Mouse (Mus musculus): ENCODE data around the gene Slc30a9. TPM values are rescaled to one million over a fixed set of nuclear protein-coding genes. Genes with fewer than 3 reads are reported as not detected.

Slc30a9 gene
- polyA plus RNA-seq, 1 experiment from 2014 or later, result 54.0 TPM

DNA sequence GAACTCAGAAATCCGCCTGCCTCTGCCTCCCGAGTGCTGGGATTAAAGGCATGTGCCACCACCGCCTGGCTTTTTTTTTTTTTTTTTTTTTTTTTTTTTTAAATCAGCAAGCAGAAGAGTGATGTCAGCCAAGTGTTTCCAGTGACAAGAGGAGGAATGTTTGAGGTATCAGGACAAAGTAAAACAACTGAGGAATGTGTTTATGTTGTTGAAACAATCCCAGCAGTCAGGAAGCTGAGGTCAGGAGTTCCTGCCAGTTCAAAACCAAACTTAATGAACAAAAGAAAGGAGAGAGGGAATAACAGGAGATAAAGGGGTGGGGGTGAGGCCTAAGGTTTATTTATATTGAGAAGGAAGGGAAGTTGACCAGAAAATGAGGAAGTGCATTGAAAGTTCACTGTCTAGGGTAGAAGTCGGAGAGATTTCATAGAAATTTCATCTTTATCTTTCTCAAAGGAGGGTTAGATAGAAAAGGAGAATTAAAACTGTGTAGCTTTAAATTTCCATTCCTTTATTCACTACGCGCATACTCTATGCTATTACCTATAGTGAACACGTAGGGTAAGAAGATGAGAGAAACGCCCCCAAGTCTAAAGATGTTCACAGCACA, 4.9 kb upstream of the Slc30a9 start:
- Histone ChIP-seq H3K36me3 (ENCODE audit: control insufficient read depth, insufficient read depth, low read length) (no peaks in the 10 kb centered on the region), H3K27ac (replicated peaks) (no peak overlapping the region), H3K4me3 (ENCODE audit: low read depth, low read length) (no peak overlapping the region), H3K4me1 (replicated peaks; ENCODE audit: control insufficient read depth, insufficient read depth) (no peaks in the 10 kb centered on the region), H3K9me3 (ENCODE audit: control insufficient read depth, low read length) (no peaks in the 10 kb centered on the region), H3K27me3 (ENCODE audit: control insufficient read depth, insufficient read depth, low read length) (no peaks in the 10 kb centered on the region), H3K9ac (ENCODE audit: low read length) (no peak overlapping the region), H3K4me2 (replicated peaks; ENCODE audit: low read depth) (no peak overlapping the region)
- DNase-seq (ENCODE audit: low spot score) (no peak), ATAC-seq (ENCODE audit: low FRiP score, low TSS enrichment) (no peak)
- no peak for TF ChIP-seq CTCF (IDR thresholded peaks at IDR 0.05; ENCODE audit: low read depth)
- TF ChIP-seq EP300 (optimal IDR thresholded peaks at IDR 0.05), result no peak
- WGBS, result 76% methylated on average over 8 of the region's 8 CpGs

DNA sequence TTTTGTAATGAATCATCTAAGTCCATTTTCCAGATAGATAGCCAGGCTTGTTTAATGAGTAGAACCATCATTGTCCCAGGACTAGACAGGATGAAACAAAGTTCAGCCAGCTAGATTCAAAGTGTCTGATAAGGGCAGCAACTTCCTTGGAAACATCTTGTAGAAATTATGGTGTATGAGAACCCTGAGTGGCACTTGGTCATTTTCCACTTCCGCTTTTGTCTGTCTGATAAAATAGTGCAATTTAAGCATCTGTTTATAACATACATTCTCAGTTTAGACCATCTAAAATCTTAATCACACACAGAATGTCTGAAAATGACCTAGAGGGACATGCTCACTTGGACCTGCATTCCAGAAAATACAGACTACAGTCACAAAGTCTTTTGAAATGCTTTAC, 2.9 kb upstream of the Slc30a9 start:
- H3K9ac ChIP-seq (ENCODE audit: low read length), result no peak overlapping the region
- no peak overlapping the region for H3K4me3 ChIP-seq (ENCODE audit: low read depth, low read length)
- H3K4me1 ChIP-seq (replicated peaks; ENCODE audit: control insufficient read depth, insufficient read depth), result no peaks in the 10 kb centered on the region
- H3K27ac ChIP-seq (replicated peaks), result no peak overlapping the region
- H3K36me3 ChIP-seq (ENCODE audit: control insufficient read depth, insufficient read depth, low read length), result no peaks in the 10 kb centered on the region
- H3K27me3 ChIP-seq (ENCODE audit: control insufficient read depth, insufficient read depth, low read length), result no peaks in the 10 kb centered on the region
- no peak for DNase-seq (ENCODE audit: low spot score)
- no peak for ATAC-seq (ENCODE audit: low FRiP score, low TSS enrichment)
- WGBS, result 72% methylated on average over 1 of the region's 1 CpGs
- H3K9me3 ChIP-seq (ENCODE audit: control insufficient read depth, low read length), result no peaks in the 10 kb centered on the region
- H3K4me2 ChIP-seq (replicated peaks; ENCODE audit: low read depth), result no peak overlapping the region
- TF ChIP-seq CTCF (IDR thresholded peaks at IDR 0.05; ENCODE audit: low read depth) (no peak), EP300 (optimal IDR thresholded peaks at IDR 0.05) (no peak)

DNA sequence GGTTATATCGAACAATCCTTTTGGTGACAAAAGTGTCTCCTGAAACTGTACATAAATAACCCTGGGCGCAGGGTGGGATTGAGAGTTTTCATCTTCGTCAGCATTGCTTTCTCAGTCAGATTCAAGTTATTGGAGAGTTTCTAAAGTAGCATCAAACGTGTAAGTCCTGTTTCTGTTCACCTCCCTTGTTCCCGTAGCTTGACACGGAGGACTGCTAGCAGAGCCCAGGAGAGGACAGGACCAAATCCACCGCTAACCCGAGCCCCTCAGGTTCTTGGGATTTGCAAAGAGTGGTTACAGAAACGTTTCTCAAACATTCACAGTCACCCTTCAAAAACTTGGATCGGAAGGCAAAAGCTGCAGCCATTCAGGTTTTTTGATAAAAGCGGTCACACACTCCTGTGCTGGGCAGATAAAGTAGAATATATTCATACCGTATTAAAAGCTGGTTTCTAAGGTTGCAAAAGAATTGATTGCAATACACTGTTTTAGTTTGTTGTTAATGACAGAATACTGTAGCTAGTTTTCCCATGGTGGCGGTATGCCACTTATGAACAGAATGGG, 986 bp downstream of the Slc30a9 start:
- Histone ChIP-seq H3K36me3 (ENCODE audit: control insufficient read depth, insufficient read depth, low read length) (no peaks in the 10 kb centered on the region), H3K9ac (ENCODE audit: low read length) (peak overlapping the region; percentile 89), H3K4me2 (replicated peaks; ENCODE audit: low read depth) (peak overlapping the region; percentile 66), H3K4me1 (replicated peaks; ENCODE audit: control insufficient read depth, insufficient read depth) (no peaks in the 10 kb centered on the region), H3K27ac (replicated peaks) (0 out of 2 replicates have a peak overlapping the region, but pooled peaks have one; percentile 85), H3K27me3 (ENCODE audit: control insufficient read depth, insufficient read depth, low read length) (no peaks in the 10 kb centered on the region), H3K4me3 (ENCODE audit: low read depth, low read length) (peak overlapping the region; percentile 94), H3K9me3 (ENCODE audit: control insufficient read depth, low read length) (no peaks in the 10 kb centered on the region)
- TF ChIP-seq CTCF (IDR thresholded peaks at IDR 0.05; ENCODE audit: low read depth) (no peak), EP300 (optimal IDR thresholded peaks at IDR 0.05) (no peak)
- 24% methylated on average over 13 of the region's 13 CpGs for WGBS
- ATAC-seq (ENCODE audit: low FRiP score, low TSS enrichment) (no peak), DNase-seq (ENCODE audit: low spot score) (no peak)

DNA sequence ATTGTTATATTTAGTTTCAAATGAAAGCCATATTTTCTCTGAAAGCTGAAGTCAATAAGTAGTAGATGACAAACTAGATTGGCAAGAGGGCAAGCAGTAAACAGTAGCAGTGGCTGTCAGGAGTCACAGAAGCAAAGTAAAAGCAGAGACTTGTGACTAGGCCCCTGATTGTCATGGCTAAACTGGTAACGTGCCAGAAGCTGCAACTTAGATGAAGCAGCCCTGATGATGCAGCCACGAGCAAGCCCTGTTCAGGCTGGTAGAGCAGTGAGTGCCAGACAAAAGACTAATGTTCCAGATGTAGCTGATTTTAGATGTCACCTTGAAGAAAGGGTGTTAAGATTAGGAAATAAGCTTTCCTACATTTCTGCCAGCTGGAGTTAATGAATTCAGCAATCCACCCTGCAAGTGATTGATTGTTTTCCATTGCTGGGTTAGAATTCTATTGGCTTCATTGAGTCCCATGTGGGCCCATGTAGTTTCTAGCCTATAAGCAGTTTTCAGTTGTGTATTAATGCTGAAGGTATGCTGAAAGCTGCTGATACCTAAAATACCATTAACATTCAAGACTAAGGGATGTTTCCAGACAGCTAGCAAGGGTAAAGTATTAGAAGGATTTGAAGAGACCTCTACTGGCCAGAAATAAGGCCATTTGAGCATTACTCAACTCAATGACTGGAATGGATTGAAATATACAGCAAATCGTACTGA, 5.2 kb downstream of the Slc30a9 start:
- H3K4me3 ChIP-seq (ENCODE audit: low read depth, low read length), result no peak overlapping the region
- DNase-seq (ENCODE audit: low spot score), result no peak
- H3K27me3 ChIP-seq (ENCODE audit: control insufficient read depth, insufficient read depth, low read length), result no peaks in the 10 kb centered on the region
- no peak overlapping the region for H3K9ac ChIP-seq (ENCODE audit: low read length)
- ATAC-seq (ENCODE audit: low FRiP score, low TSS enrichment), result no peak
- TF ChIP-seq EP300 (optimal IDR thresholded peaks at IDR 0.05), result no peak
- TF ChIP-seq CTCF (IDR thresholded peaks at IDR 0.05; ENCODE audit: low read depth), result peak; percentile 28
- H3K27ac ChIP-seq (replicated peaks), result no peak overlapping the region
- no peaks in the 10 kb centered on the region for H3K9me3 ChIP-seq (ENCODE audit: control insufficient read depth, low read length)
- 59% methylated on average over 3 of the region's 3 CpGs for WGBS
- no peaks in the 10 kb centered on the region for H3K36me3 ChIP-seq (ENCODE audit: control insufficient read depth, insufficient read depth, low read length)
- no peaks in the 10 kb centered on the region for H3K4me1 ChIP-seq (replicated peaks; ENCODE audit: control insufficient read depth, insufficient read depth)
- no peak overlapping the region for H3K4me2 ChIP-seq (replicated peaks; ENCODE audit: low read depth)

DNA sequence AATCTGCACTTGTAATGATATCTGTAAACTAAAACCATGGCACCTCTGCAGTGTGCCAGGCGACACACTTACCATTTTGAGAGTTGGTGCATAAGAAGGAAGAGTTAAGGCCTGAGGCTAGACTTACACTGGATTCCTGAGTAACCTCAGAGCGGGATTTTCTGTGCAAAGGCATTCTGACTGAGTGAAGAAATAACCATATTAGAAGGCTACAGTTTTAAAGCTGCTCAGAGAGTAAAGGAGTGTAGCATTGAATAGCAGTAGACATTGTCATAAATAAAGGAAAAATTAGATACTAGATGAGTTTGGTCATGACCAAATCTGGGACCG, 5.7 kb downstream of the Slc30a9 start:
- TF ChIP-seq EP300 (optimal IDR thresholded peaks at IDR 0.05) (no peak), CTCF (IDR thresholded peaks at IDR 0.05; ENCODE audit: low read depth) (no peak)
- no peak overlapping the region for H3K27ac ChIP-seq (replicated peaks)
- no peaks in the 10 kb centered on the region for H3K36me3 ChIP-seq (ENCODE audit: control insufficient read depth, insufficient read depth, low read length)
- H3K4me1 ChIP-seq (replicated peaks; ENCODE audit: control insufficient read depth, insufficient read depth), result no peaks in the 10 kb centered on the region
- no peaks in the 10 kb centered on the region for H3K9me3 ChIP-seq (ENCODE audit: control insufficient read depth, low read length)
- H3K4me2 ChIP-seq (replicated peaks; ENCODE audit: low read depth), result no peak overlapping the region
- no peak for ATAC-seq (ENCODE audit: low FRiP score, low TSS enrichment)
- no peaks in the 10 kb centered on the region for H3K27me3 ChIP-seq (ENCODE audit: control insufficient read depth, insufficient read depth, low read length)
- H3K9ac ChIP-seq (ENCODE audit: low read length), result no peak overlapping the region
- H3K4me3 ChIP-seq (ENCODE audit: low read depth, low read length), result no peak overlapping the region
- DNase-seq (ENCODE audit: low spot score), result no peak
- 91% methylated on average over 3 of the region's 3 CpGs for WGBS

DNA sequence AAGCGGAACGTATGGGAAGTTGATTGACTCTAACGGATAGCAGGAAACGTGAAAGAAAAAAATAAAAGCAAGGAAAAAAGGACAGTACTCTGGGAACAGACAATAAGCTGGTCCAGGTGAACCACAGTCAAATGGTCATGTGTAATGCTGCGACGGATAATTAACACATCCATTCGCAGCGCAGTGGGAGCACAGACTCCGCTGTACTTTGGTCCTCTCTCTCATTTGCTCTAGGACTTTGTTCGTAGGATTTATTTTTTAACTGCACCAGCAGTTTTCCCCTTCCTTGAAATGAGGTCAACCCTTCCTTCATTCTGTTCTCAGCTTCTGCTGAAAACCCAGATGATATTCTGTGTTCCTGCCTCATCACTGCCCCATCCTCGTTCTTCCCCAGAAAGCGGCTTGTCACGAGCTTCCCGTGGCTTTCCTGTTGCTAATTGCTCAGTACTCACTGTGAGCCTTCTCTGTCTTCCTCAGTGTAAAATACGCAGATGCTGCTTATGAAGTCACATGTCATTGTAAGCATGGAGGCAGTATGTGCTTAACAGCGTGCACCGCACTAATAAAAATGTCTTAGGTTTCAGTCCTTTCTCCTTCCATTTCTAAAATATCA, 15.0 kb downstream of the Slc30a9 start:
- Histone ChIP-seq H3K36me3 (ENCODE audit: control insufficient read depth, insufficient read depth, low read length) (peaks cover 10% of the 10 kb centered on the region; the same call in 1 of the 2 replicates), H3K4me2 (replicated peaks; ENCODE audit: low read depth) (no peak overlapping the region), H3K9ac (ENCODE audit: low read length) (no peak overlapping the region), H3K27ac (replicated peaks) (no peak overlapping the region), H3K27me3 (ENCODE audit: control insufficient read depth, insufficient read depth, low read length) (no peaks in the 10 kb centered on the region), H3K4me3 (ENCODE audit: low read depth, low read length) (no peak overlapping the region), H3K4me1 (replicated peaks; ENCODE audit: control insufficient read depth, insufficient read depth) (no peaks in the 10 kb centered on the region), H3K9me3 (ENCODE audit: control insufficient read depth, low read length) (no peaks in the 10 kb centered on the region)
- TF ChIP-seq EP300 (optimal IDR thresholded peaks at IDR 0.05) (no peak), CTCF (IDR thresholded peaks at IDR 0.05; ENCODE audit: low read depth) (no peak)
- ATAC-seq (ENCODE audit: low FRiP score, low TSS enrichment), result no peak
- 83% methylated on average over 17 of the region's 17 CpGs for WGBS
- no peak for DNase-seq (ENCODE audit: low spot score)
